Mouse (Mus musculus) cerebellum, adult 9-11 months (tissue): ENCODE data around the gene Prim2.

Experiments used
- DNase-seq: peaks from one replicate; pipeline ENCODE4 v3.0.0; 2022

Prim2 gene

GRCm38 (mm10) chr1:33536272-33537004 lies 133.2 kb downstream of the Prim2 start:
- no peak for DNase-seq

- DNase-seq, result no peak
Measured at GRCm38 (mm10) chr1:33535140-33535686, 134.4 kb downstream of the Prim2 start.

GRCm38 (mm10) chr1:33531860-33532259 lies 137.7 kb downstream of the Prim2 start:
- DNase-seq, result no peak

- no peak for DNase-seq
Measured at GRCm38 (mm10) chr1:33531097-33531856, 138.3 kb downstream of the Prim2 start.

- no peak for DNase-seq
Measured at GRCm38 (mm10) chr1:33530491-33530890, 139.1 kb downstream of the Prim2 start.

- DNase-seq, result no peak
Measured at GRCm38 (mm10) chr1:33529543-33530232, 139.9 kb downstream of the Prim2 start.

GRCm38 (mm10) chr1:33527352-33527863 lies 142.2 kb downstream of the Prim2 start:
- DNase-seq, result no peak

- DNase-seq, result no peak
Measured at GRCm38 (mm10) chr1:33523223-33523622, 146.4 kb downstream of the Prim2 start.

GRCm38 (mm10) chr1:33515124-33515523 lies 154.5 kb downstream of the Prim2 start:
- no peak for DNase-seq

- no peak for DNase-seq
Measured at GRCm38 (mm10) chr1:33511310-33511709, 158.3 kb downstream of the Prim2 start.

GRCm38 (mm10) chr1:33504371-33504770 lies 165.2 kb downstream of the Prim2 start:
- DNase-seq, result no peak

- DNase-seq, result no peak
Measured at GRCm38 (mm10) chr1:33502890-33503289, 166.7 kb downstream of the Prim2 start.

- DNase-seq, result no peak
Measured at GRCm38 (mm10) chr1:33502298-33502697, 167.3 kb downstream of the Prim2 start.

- peak; percentile 23 for DNase-seq
Measured at GRCm38 (mm10) chr1:33500111-33500510, 169.5 kb downstream of the Prim2 start.

- peak; percentile 29 for DNase-seq
Measured at GRCm38 (mm10) chr1:33499603-33500002, 170.0 kb downstream of the Prim2 start.

GRCm38 (mm10) chr1:33496128-33496527 lies 173.5 kb downstream of the Prim2 start:
- DNase-seq, result no peak

- no peak for DNase-seq
Measured at GRCm38 (mm10) chr1:33495586-33495985, 174.0 kb downstream of the Prim2 start.

- DNase-seq, result no peak
Measured at GRCm38 (mm10) chr1:33495203-33495553, 174.4 kb downstream of the Prim2 start.

GRCm38 (mm10) chr1:33494524-33495202 lies 174.9 kb downstream of the Prim2 start:
- DNase-seq, result no peak

GRCm38 (mm10) chr1:33490220-33490619 lies 179.4 kb downstream of the Prim2 start:
- DNase-seq, result no peak

- no peak for DNase-seq
Measured at GRCm38 (mm10) chr1:33488372-33488771, 181.2 kb downstream of the Prim2 start.

- no peak for DNase-seq
Measured at GRCm38 (mm10) chr1:33483746-33484145, 185.8 kb downstream of the Prim2 start.

- no peak for DNase-seq
Measured at GRCm38 (mm10) chr1:33480382-33480781, 189.2 kb downstream of the Prim2 start.
